Mouse (Mus musculus): Measurements from ENCODE around the gene Nupr1l.

DNA sequence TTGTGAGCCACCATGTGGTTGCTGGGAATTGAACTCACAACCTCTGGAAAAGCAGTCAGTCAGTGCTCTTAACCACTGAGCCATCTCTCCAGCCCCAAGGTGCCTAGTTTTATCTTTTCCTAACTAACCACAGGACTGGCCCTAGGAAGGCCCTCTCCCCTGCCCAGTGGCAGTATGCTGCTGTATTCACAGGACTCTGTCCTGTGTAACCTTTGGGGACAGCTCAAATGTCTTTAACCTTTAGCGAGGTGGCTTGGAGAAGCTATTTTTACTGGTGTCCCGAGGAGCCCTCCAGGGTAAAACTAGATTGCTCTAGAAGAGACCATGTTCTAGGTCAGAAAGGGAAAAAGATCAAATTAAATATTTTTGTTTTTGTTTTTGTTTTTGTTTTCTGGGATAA is 37.1 kb upstream of the Nupr1l start:
- TF ChIP-seq CTCF (IDR thresholded peaks at IDR 0.05) (no peak), EP300 (IDR thresholded peaks at IDR 0.05) (no peak)
